Mouse (Mus musculus): ENCODE data around the gene Tmem175. TPM values are rescaled to one million over a fixed set of nuclear protein-coding genes. Genes with fewer than 3 reads are reported as not detected.

Gene Tmem175
- total RNA-seq, 2 experiments from 2014 or later: 35.8 to 36.6 TPM

DNA sequence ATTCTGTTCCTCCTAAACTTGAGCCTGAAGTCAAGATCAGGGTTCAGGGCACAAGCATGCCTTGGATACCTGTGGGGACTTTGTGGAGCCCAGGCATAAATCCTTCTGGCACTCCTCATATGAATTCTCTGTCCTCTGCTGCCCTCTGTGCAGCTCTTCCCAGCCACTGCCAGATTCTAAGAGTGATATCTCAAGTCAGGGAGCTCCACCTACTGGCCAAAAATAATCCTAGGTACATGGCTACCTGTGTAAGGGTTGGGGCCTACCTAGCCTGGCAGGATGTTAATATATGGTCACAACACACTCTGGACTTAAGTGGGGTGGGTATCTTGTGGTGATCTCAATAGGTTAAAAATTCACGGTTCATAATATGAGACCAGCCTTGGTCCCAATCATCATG is 22.3 kb downstream of the Tmem175 start:
- no peak for DNase-seq (ENCODE audit: low spot score in 2 of 2)

DNA sequence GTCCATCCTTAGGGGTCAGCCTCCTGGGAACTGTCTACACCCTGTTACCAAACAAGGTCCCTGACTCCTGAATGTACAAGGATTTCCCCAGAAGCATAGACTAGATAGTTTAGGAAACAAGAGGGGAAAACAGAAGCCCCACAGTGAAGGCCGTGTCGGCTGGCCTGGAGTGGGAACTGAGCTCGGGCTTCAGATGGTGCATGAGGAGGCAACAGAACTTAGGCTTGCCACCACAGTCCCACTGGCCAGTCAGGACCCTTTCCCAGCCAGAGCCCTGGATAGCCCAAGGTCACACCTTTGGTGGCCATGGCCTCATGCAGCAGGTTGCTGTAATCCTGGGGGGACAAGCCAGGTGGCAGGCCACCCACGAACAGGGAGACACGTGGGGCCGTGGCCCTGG is 23.8 kb downstream of the Tmem175 start:
- DNase-seq (ENCODE audit: low spot score in 2 of 2): peak in 1 of 2 experiments; percentile 13

DNA sequence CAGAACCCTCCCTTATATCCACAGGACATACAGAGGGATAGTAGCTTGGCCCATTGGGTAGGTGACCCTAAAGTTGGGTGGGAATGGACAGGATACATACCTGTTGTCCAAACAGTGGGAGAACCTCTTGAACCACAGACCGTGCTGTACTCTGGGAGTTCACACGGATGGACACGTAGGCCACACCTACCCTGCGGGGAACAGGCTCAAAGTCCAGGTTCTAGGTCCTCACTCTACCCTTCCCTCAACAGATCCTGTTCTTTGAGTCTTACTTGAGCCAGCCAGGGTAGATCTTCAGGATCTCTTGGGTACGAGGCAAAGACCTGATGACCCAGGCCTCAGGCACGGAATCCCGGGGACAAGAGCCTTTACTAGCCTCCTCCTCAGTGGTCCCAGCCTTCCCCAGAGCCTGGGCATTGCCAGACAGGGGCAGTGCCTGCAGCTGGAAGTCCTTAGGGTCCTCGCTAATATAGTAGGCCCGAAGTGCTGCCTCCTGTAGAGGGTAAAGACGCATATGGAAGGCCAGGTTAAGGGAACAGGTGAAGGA is 24.9 kb downstream of the Tmem175 start:
- DNase-seq (ENCODE audit: low spot score in 2 of 2): no peak

DNA sequence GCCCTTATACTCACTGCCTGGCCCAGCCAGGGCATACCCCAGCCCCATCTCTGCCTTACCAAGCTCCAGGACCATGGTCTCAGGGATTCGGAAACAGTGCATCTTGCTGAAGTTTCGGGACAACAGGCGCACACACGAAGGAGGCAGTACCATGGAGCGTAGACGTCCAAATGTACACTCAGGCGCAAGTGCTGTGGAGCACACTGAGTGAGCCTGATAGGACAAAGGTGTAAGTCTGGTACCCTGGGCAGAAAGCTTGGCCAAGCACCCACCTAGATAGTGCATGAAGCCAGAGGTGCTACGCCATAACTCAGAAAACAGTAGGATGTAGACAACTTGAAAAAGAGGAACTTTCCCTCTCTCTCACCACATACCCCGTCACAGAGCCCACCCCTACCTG is 25.8 kb downstream of the Tmem175 start:
- DNase-seq (ENCODE audit: low spot score in 2 of 2): no peak

DNA sequence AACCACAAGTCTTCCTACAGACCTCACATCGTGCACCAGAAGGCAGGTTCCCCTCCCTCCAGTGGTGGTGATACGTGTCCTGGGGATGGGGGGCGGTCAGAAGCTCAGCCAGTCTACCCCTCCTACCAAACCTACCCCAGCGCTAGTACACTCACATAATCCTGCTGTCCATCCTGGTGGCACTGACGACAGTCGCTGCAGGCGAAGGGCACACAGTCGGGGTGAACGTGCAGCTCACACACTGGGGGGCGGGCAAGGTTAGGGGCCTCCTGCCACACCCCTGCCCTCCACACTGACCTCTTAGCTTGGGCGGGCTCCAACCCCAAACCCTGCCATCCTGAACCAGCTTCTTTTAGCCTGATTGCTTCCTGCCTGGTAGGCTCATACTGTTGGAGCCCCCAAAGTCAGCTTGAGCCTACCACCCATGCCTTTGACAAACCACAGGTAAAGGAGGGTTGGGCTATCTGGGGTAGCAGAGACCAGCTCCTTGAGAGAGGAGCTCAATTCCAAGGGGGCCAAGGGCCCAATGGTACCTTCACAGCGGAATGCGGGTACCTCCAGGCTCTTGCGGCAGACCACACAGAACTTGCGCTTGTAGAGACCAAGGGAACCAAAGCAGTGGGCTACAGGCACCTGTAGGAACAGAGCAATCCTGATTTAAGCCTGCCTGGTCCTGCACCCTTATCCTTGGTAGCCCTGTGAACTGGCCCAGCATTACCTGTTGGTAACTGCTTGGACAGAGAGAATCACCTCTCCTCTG is 26.5 kb downstream of the Tmem175 start:
- peak in 1 of 2 experiments; percentile 7 for DNase-seq (ENCODE audit: low spot score in 2 of 2)

DNA sequence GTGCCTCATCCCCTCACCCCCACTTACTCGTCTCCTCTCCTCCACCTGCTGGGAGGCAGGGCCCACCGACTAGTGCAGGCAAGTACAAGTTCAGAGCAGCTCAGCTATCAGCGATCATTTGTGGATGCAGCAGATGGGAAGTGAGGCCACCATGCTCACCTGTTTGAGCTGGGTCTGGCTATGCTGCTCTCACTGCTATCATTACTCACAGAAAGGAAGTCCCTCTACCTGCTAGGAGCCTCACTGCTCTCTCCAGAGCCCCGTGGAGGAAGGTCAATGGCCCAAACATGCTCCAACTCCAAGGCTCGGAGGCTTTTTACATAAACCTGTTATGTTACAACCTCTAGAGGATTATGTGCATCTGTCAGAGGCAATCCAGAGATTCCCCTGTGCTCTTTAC is 27.8 kb downstream of the Tmem175 start:
- no peak for DNase-seq (ENCODE audit: low spot score in 2 of 2)

DNA sequence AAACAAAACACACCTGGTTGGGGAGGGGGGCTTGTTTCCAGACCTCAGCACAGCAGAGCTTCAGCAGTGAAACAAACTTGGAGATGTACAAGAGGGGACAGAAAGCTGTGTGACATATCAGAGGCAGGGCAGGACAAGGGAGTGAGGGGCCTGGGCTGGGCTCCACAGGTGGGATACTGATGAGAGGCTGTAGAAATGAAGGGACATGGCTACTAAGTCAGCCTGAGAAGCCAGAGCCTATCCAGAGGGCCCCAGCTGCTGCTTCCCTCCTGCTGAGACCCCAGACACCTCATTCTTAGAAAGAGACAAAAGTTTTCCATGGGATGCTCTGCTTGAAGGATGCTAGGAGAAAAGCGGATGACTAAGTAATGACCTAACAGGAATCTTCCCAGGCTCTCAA is 29.0 kb downstream of the Tmem175 start:
- DNase-seq (ENCODE audit: low spot score in 2 of 2): no peak

DNA sequence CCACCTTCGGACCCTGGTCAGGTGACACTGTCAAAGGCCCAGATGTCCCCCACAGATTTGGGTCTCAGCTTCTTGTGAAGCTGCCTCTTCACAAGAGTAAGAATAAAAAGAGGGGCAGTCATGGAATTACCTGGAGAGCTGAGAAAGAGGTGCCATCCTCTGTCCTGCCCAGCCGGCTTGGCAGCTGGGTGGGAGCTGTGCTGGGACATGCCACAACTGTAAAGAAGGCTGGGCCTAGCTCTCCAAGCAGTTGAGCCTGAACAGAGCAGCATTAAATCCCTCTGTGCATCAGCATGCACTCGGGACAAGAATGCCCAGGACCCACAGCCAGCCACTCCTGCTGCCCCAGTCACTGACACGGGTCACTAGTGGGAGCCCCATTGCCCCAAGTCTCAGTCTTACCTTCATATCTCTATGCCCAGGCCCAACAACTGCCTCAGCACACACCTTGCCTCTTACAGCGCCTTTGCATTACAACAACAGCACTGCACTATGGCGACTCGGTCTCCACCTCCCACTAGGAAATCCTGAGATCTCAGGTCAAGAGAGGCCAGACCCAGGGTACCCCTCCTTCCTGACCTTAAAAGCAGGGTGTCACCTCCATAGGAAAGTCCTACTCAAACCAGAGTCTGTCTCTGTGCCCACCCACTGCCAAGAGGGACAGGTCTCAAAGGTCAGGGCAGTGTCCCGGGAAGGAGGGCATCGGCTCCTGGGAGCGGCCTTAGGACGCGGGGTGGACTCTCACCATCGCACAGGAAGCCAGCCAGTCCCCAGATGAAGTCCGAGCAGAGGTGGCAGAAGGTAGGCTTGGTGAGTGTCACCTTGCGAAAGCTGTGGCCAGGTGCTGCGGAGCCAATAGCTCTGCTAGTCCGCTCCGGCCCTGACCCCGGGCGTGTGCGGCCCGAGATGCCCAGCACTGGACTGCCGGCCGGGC is 30.4 kb downstream of the Tmem175 start, which contains the start of gene Idua:
TSS of gene Idua (plus strand) at position 634 of the 934 bp plus-strand sequence.
- DNase-seq (ENCODE audit: low spot score in 2 of 2): no peak

DNA sequence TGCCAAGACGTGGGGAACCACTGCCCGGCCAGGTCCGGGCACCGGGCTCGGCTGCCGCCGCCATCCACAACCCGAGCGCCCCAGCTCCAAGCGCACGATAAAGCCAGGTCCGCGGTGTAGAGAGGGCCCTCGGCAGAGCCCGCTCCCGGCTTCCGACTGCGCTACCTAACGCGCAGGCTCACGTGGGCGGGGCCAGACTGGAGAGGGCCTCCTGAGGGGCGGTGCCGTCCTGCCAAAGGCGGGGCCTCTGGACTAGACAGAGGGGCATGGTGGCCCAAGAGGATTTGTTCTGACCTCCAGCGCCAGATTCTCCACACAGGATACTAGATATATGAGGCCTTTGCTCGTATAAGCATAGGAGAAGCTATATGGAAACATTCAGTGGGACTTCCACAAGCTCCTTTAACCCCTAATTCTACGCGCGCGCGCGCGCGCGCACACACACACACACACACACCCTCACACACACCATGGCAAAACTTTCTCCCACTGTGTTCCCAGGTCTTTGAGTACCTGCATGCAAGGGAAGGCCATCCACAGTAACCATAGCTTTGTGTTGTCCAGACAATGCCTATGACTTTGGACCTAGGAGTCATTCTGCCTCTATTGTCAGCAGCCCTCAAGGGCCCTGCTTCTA is 31.2 kb downstream of the Tmem175 start:
- DNase-seq (ENCODE audit: low spot score in 2 of 2): peak; percentile 88 to 91

DNA sequence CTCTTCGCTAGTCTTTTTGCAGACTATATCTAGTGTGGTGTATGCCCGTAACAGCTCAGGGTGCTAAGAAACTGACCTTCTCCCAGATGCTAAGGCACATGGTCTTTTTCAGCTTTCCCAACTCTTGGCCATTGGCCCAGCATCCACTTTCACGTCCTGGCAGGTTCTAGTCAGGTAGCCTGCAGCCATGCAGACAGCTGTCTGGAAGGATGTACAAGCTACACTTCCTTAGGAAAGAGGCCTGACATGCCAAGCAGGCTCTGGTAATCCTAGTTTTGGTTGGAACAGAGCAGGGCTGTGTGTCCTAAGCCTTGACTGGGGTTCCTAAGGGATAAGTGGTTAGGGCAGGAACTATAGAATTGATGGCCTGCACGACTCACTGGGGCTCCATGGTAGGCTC is 33.2 kb downstream of the Tmem175 start:
- no peak for DNase-seq (ENCODE audit: low spot score in 2 of 2)

DNA sequence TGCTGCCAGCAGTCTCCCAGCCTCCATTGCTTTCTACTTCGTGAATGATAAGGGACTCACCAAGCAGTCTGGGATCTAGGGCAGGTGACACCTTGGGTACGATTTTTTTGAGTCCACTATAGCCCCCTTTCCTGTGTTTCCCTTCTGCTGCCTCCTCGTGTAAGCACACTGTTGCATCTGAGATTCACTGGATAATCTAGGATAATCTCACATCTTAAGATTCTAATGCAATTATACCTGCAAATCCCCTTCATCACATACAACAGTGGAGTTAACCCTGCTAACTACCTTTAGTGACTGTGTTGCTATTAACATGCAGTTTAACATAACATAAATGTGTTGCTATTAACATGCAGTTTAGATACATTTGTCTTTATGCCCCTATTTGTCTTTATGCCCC is 35.5 kb downstream of the Tmem175 start:
- DNase-seq (ENCODE audit: low spot score in 2 of 2): no peak

DNA sequence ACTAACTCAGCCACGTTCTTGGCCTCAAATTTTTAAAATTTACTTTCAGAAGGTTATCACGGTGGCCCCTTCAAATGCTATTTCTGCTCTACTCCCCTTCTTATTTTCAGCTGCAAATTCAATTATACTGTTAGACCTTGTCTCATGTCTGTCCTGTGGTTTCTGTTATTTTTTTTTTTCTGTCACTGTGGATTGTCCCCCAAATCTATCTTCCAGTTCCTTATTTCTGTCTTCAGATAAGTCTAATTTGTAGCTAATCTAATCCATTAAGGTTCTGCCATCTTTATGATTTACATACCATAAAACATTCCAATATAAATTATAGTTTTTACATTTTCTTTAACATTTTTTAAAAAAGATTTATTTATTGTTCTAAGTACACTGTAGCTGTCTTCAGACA is 37.8 kb downstream of the Tmem175 start:
- DNase-seq (ENCODE audit: low spot score in 2 of 2): no peak

DNA sequence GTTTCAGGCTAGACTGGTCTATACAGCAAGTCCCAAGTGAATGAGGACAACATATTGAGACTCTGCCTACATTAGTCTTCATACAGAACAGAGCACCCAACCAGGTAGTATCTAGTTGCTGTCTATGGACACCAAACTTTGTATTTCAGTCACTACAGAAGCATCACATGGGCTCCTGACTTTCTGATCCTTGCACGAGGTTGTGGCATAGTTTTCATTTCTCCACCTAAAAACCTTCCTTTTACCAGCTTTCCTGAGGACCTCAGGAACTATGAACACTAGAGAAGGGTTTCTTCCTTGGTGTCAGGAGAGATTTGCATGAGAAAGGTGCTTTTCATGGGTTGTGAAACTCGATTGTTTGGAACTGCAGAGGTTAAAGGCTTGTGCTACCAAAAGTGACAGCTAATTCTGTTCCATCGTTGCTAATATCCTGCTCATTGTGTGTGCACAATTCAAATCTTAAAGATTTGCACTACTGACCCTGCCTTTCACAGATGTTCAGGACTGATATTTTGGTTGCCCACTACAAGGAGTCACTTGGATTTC is 38.9 kb downstream of the Tmem175 start:
- DNase-seq (ENCODE audit: low spot score in 2 of 2): no peak

DNA sequence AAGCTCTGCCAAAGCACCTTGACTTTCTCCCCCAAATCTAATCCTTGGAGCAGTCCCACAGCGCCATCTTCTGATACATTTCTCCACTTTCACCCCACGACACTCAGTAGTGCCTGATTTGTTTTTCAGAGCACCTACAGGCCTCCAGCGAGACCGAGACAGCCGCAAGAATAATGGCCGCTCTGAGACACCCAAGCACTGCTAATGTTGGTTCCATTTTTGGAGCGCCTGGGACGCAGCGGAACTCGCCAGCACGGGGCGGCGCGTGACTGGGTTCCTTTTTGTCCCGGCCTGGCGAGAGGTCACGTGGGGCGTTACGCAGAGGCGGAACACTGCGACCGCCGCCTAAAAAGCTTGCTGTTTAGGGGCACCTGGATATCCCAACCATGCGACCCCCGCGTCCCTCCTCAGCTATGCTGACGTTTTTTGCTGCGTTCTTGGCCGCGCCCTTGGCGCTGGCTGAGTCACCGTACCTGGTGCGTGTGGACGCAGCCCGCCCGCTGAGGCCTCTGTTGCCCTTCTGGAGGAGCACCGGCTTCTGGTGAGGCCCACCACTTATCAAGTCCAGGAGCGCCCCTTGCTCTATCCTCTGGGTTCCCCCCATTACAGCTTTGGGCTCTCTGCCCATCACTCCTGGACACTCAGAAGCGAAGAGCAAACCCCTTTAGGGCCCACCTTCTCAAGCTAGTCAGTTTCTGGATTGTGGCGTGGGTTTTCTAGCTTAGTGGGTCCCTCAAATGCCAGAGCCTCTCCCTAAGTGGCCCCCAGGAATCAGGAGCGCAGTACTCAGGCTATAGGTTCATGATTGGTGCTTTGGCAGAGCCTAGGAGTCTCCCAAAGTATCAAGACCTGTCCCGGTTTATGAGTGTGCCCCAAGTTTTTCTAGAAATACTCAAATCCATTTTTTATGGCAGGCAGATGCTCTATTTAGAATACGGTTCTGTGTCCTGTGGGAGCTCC is 39.7 kb downstream of the Tmem175 start, which contains the start of gene Dgkq:
TSS of gene Dgkq (minus strand) at position 696 of the 960 bp plus-strand sequence.
- DNase-seq (ENCODE audit: low spot score in 2 of 2): peak; percentile 83 to 86

DNA sequence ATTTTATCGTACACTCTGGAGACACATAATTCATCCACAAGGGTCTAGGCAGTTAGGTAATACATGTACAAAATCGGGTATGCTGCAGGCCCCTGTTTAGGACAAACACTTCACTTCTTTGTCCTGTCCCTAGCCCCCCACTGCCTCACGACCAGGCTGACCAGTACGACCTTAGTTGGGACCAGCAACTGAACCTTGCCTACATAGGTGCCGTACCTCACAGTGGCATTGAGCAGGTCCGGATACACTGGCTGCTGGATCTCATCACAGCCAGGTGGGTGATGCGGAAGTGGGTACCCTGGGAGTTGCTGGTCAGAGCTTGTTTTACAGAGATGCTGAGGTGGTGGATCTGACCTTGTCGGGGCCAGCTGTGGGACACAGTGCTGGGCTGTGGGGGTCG is 40.4 kb downstream of the Tmem175 start:
- no peak for DNase-seq (ENCODE audit: low spot score in 2 of 2)

DNA sequence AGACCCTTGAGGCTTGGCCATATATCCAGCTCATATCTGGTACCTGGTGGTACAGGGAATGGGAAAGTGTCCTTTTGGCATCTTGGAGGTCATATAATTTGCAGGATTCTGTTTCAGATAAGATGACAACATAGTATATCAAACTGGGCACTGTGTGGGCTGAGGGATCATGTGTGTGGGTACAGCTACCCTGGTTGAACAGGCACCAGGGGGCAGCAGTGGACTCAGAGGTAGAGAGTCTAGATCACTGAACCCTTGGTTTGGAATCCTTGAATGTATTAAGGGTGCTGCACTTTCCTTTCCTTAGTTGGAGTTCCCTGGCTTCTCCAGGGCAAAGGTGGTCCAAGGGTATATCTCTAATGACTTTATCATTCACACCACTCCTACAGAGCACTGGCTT is 41.2 kb downstream of the Tmem175 start:
- peak in 1 of 2 experiments; percentile 62 for DNase-seq (ENCODE audit: low spot score in 2 of 2)

DNA sequence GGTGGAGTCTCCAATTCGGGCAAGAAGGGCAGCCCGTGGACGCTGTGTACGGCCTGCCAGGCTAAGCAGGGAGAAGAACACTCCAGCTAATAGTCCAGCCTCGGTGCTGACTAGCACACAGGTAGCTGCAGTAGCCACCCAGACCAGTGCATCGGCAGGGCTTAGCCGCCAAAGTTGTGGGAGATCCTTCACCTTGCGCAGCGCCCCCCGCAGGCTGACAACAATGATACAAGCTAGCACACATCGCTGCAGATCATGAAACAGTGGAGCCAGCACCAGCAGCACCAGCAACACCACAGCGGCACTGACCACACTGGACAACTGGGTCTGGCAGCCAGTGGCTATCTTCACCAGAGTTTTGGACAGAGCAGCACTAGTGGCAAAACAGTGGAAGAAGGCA is 42.2 kb downstream of the Tmem175 start:
- DNase-seq (ENCODE audit: low spot score in 2 of 2): no peak

DNA sequence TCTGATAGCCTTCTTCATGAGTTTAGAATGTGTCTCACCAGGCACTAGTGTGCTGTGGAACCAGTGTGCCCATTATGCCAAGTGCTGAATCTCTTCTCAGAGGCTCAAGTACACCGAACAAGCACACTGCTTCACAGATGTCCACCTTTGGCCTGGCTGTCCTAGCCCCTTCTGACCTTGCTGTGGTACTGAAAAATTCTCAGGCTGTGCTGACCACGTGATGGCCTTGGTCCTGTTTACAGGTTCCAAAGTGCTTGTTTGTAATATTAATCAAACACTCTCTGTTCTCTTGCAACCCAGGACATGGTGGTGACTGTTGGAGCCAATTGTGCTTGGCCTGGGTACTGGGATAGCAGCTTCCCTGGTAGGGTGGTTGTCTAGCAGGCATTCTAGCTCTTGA is 45.1 kb downstream of the Tmem175 start:
- DNase-seq (ENCODE audit: low spot score in 2 of 2): no peak

DNA sequence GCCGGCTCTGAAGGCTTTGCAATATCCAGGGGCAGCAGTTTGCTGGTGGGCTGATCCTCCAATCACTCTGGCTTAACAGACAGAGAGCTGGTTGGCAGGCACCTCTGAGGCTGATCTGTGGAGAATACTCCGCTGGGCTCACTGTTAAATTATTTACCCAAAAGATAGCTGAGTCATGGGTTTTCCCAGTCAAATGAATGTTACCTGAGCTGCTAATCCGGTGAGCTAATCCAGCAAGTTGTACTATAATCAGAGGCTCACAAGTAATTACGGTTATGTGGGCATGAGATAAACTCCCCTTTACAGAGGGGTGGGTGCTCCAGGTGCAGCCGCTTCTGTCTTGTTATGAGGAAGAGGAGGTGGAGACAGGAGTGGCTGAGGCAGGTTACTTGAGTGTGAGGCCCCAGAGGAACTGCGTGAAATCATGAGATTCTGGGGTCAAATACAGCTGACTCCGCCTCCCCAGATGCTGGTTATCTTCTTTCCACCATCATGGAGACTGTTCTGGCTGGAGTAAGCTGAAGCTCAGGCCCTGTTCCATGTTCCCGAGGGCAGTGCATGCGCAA is 45.8 kb downstream of the Tmem175 start, which contains the start of gene Slc26a1:
TSS of gene Slc26a1 (minus strand) at position 319 of the 566 bp plus-strand sequence.
- DNase-seq (ENCODE audit: low spot score in 2 of 2): no peak

All from layer of hippocampus, postnatal 10 days (tissue).